Mouse (Mus musculus) adrenal gland, postnatal 4 days (tissue): Measurements from ENCODE around the gene Plb1. TPM values are rescaled to one million over a fixed set of nuclear protein-coding genes. Genes with fewer than 3 reads are reported as not detected.

Experiments
- DNase-seq, 2 experiments: peaks; one replicate each; pipeline ENCODE4 v3.0.0; 2021 to 2022; ENCODE audit warnings: low spot score in 2 of 2, mixed read lengths in 2 of 2
- total RNA-seq, 2 experiments: library from RNA; stranded (reverse); gene quantifications; 2 replicates each; pipeline ENCODE4 v1.2.3; 2021

The Plb1 gene
- total RNA-seq, 2 experiments from 2014 or later: 0.11 to 0.96 TPM

DNA sequence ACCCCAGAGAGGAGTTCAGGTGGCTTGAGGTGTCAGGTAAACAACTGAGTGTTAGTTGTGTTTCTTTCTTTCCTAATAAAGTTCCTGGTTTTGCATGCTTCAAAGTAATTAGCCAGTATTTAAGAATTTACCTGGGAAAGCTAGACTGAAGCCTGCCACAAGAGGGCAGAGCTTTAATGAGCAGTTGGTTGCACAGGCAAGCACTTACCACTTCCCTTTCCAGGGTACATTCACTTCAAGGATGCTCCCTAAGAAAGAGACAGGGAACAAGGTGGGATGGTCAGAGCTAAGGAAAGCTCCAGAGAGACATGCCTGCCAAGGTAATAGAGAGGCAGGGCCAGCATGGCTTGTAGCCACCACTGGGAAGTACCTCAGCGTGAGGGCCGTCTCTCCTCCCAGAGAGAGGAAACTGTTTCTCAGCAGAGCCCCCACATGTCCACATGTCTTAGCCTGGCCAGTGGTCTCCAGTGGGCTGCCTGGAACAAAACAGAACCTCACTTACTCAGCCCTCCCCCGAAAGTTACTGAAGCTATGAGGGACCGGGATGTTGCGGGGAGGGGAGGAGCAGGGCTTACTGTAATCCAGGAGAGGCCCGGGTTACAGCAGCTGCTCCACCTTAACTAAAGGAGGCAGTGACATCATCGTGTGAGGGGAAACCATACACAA lies 89.8 kb downstream of the Plb1 start:
- DNase-seq: no peak

- no peak for DNase-seq
Observed at GRCm38 (mm10) chr5:32328139-32328538, 95.6 kb downstream of the Plb1 start.

DNA sequence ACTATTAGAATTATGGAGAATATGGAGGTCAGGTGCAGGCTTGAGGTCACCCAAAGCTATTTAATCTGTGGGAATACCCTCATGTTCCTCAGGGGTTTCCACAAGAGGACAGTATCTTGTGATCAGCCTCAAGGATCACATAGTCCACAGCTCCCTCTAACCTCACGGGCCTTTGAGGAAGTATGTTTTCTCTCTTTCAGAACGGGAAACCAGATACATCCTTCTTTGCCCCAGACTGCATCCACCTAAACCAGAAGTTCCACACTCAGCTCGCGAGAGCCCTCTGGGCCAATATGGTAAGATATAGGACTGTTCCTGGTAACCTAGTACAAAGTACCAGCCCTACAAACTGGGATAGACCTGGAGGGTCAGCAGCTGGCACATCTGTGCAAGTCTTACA lies 100.1 kb downstream of the Plb1 start:
- no peak for DNase-seq

- peak in 1 of 2 experiments; percentile 13 for DNase-seq
Observed at GRCm38 (mm10) chr5:32335172-32335571, 102.7 kb downstream of the Plb1 start.

DNA sequence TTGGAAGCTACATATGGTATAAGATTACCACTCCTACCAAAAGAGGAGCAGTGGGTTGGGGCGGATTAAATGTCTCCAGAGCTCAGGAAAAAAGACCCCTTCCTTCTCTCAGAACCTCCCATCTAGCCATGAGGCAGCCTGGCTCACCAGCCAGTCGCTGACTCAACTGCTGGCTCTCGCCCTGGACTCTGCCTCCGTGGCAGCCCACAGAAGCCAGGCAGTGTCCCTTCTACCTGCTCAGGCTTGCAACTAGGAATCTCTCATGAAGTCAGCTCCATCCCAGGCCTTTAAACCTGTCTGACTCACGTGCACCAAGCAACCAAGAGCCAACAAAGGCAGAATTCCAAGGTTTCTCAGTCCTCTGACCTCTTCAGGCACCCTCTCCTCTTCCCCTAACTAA lies 103.6 kb downstream of the Plb1 start:
- no peak for DNase-seq

GRCm38 (mm10) chr5:32337336-32337735 lies 104.8 kb downstream of the Plb1 start:
- no peak for DNase-seq

DNA sequence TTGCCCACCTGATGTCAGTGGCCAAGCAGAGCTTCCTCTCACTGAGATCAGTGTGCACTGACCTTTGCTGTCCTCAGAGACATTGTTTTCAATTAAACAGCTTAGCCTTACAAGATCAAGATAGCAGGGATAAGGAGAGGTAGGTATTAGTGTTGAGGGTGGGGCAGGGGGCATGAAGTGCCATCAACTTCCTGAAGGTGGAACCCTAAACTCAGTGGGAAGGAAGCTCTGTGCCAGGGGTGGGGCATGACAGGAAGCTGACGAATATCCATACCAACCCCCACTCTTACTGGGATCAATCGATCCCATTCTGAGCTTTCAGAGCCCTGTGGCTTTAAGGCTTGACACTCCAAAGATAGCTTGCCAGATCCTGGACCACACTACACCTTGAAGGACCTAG lies 105.8 kb downstream of the Plb1 start:
- DNase-seq: no peak

- DNase-seq: no peak
Observed at GRCm38 (mm10) chr5:32338766-32339165, 106.3 kb downstream of the Plb1 start.

- no peak for DNase-seq
Observed at GRCm38 (mm10) chr5:32340246-32340645, 107.7 kb downstream of the Plb1 start.

DNA sequence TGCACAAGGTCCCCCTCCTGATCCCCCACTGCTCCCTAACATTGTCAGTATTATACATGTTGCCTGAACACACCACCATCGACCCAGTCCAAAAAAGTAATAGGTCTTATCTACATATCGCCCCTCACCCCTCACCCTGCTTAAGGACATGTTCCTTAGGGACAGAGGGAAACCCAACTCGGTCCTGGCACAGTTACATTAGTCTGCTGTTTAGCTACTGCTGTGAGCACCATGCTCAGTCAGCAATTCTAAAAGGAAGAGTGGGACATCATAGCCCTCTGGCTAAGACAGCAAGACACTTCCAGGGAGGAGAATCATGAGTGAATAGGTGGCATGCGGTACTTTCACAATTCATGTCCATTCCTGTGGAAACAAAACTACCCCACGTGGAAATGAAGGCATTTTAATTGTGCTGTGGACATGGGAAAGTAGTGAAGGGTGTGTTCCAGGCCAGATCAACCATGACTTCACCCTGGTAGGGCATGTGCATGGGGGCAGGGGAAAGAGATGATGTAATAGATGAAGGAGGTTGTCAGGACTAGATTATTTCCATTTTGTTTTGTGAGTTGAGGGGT lies 110.3 kb downstream of the Plb1 start:
- DNase-seq: no peak

- peak in 1 of 2 experiments; percentile 29 for DNase-seq
Observed at GRCm38 (mm10) chr5:32346025-32346912, 113.8 kb downstream of the Plb1 start.

- DNase-seq: no peak
Observed at GRCm38 (mm10) chr5:32349718-32350117, 117.2 kb downstream of the Plb1 start.

GRCm38 (mm10) chr5:32350551-32351256 lies 118.2 kb downstream of the Plb1 start:
- DNase-seq: no peak

- DNase-seq: no peak
Observed at GRCm38 (mm10) chr5:32351721-32352465, 119.4 kb downstream of the Plb1 start.

- DNase-seq: no peak
Observed at GRCm38 (mm10) chr5:32352845-32353244, 120.3 kb downstream of the Plb1 start.

- no peak for DNase-seq
Observed at GRCm38 (mm10) chr5:32353280-32353679, 120.8 kb downstream of the Plb1 start.

DNA sequence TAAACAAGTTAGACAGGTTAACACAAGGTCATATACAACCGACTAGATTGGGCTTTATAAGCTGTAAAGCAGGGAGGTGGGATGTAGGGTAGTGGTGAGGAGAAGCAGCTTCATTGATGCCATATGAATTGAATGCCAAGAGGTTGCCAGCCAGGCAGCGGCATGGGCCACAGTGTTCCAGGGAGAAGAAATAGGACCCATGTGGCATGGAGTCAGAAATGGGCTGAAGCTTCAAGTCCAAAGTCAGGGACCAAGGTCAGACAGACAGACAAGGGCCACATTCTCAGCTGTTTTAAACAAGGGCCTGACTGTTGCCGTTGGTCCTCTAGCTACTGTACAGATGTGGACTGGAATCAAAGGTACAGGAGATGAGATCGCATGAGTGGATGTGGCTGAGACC lies 128.0 kb downstream of the Plb1 start:
- no peak for DNase-seq

DNA sequence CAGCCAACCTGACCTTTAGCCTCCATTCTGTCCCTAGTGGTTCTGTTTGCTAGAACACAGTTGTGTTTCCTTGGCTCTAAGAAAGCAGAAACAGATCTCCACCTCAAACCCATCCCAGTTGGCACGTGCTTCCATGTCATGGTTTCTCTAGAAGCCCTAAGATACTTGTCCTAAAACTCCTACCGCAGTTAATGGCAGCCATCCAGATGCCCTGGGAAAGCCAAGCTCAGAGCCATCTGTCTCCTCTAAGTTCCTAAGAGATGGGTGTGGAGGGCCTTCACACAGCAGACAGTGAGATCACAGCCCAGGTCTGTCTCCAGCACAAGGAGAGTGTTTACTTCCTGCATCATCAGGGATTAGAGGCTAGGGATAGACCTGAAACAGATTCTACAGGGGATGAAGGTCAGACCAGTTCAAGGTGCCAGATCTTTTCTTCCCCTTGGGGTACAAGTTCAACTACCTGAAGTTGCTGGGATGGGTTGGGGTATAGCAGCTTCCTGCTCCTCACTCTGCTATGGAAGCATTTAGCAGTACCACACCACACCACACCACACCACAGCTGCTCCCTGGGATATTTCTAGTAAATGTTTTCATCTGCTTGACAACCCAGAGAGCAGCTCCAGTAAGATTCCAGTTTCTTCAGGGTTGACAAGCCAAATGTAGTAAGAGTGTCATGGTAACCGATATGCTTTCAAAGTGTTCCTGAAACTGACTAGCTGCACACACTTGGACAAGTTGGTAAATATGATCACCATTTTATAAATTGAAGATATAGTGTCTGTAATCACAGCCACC lies 129.1 kb downstream of the Plb1 start:
- DNase-seq: no peak

GRCm38 (mm10) chr5:32369391-32369790 lies 136.9 kb downstream of the Plb1 start:
- DNase-seq: no peak

GRCm38 (mm10) chr5:32371239-32371638 lies 138.7 kb downstream of the Plb1 start:
- no peak for DNase-seq
